Mouse (Mus musculus): ENCODE measurements around the gene Ring1. TPM values are rescaled to one million over a fixed set of nuclear protein-coding genes. Genes with fewer than 3 reads are reported as not detected.
A peak's percentile ranks its signal among the peaks of the same experiment; 100 is the strongest.

Gene Ring1
- polyA plus RNA-seq, 1 experiment from 2014 or later = 14.9 TPM

- Histone ChIP-seq H3K27me3 (replicated peaks) (peaks cover 43% of the 10 kb centered on the region), H3K4me2 (no peak overlapping the region), H3K9ac (no peak overlapping the region), H3K27ac (ENCODE audit: poor library complexity, severe bottlenecking) (no peak overlapping the region), H3K4me1 (replicated peaks) (peaks cover 40% of the 10 kb centered on the region), H3K4me3 (no peak overlapping the region), H3K9me3 (replicated peaks) (no peaks in the 10 kb centered on the region), H3K36me3 (peaks cover 42% of the 10 kb centered on the region)
- no peak for ATAC-seq (ENCODE audit: insufficient number of reproducible peaks, low FRiP score)
- WGBS = 76% methylated on average over 10 of the region's 10 CpGs
Observed at GRCm38 (mm10) chr17:34036647-34037046, 12.2 kb upstream of the Ring1 start.

GRCm38 (mm10) chr17:34035517-34035916 lies 11.0 kb upstream of the Ring1 start:
- H3K9me3 ChIP-seq (replicated peaks) = no peaks in the 10 kb centered on the region
- peaks cover 43% of the 10 kb centered on the region for H3K4me1 ChIP-seq (replicated peaks)
- H3K9ac ChIP-seq = no peak overlapping the region
- ATAC-seq (ENCODE audit: insufficient number of reproducible peaks, low FRiP score) = no peak
- peaks cover 42% of the 10 kb centered on the region for H3K36me3 ChIP-seq
- WGBS = 86% methylated on average over 9 of the region's 9 CpGs
- H3K4me3 ChIP-seq = no peak overlapping the region
- H3K27me3 ChIP-seq (replicated peaks) = peaks cover 31% of the 10 kb centered on the region
- no peak overlapping the region for H3K27ac ChIP-seq (ENCODE audit: poor library complexity, severe bottlenecking)
- H3K4me2 ChIP-seq = no peak overlapping the region

GRCm38 (mm10) chr17:34034064-34034463 lies 9.6 kb upstream of the Ring1 start:
- H3K4me3 ChIP-seq = no peak overlapping the region
- H3K27ac ChIP-seq (ENCODE audit: poor library complexity, severe bottlenecking) = no peak overlapping the region
- 70% methylated on average over 10 of the region's 10 CpGs for WGBS
- H3K9ac ChIP-seq = no peak overlapping the region
- no peak for ATAC-seq (ENCODE audit: insufficient number of reproducible peaks, low FRiP score)
- H3K9me3 ChIP-seq (replicated peaks) = no peaks in the 10 kb centered on the region
- peaks cover 18% of the 10 kb centered on the region for H3K27me3 ChIP-seq (replicated peaks)
- peaks cover 55% of the 10 kb centered on the region for H3K36me3 ChIP-seq
- H3K4me1 ChIP-seq (replicated peaks) = peaks cover 45% of the 10 kb centered on the region
- H3K4me2 ChIP-seq = no peak overlapping the region

GRCm38 (mm10) chr17:34033441-34033840 lies 9.0 kb upstream of the Ring1 start:
- Histone ChIP-seq H3K27ac (ENCODE audit: poor library complexity, severe bottlenecking) (no peak overlapping the region), H3K9ac (no peak overlapping the region), H3K4me1 (replicated peaks) (peaks cover 45% of the 10 kb centered on the region), H3K4me2 (peak overlapping the region; percentile 92), H3K27me3 (replicated peaks) (peaks cover 14% of the 10 kb centered on the region), H3K4me3 (peak overlapping the region; percentile 92; the same call in 1 of the 2 replicates), H3K36me3 (peaks cover 61% of the 10 kb centered on the region), H3K9me3 (replicated peaks) (no peaks in the 10 kb centered on the region)
- 88% methylated on average over 9 of the region's 9 CpGs for WGBS
- ATAC-seq (ENCODE audit: insufficient number of reproducible peaks, low FRiP score) = no peak

- no peak for ATAC-seq (ENCODE audit: insufficient number of reproducible peaks, low FRiP score)
- Histone ChIP-seq H3K27ac (ENCODE audit: poor library complexity, severe bottlenecking) (peak overlapping the region; percentile 94; the same call in 1 of the 2 replicates), H3K4me3 (peak overlapping the region; percentile 92), H3K36me3 (peaks cover 61% of the 10 kb centered on the region), H3K27me3 (replicated peaks) (peaks cover 7% of the 10 kb centered on the region), H3K4me2 (peak overlapping the region; percentile 92), H3K9me3 (replicated peaks) (no peaks in the 10 kb centered on the region), H3K4me1 (replicated peaks) (peaks cover 46% of the 10 kb centered on the region), H3K9ac (peak overlapping the region; percentile 94)
- 50% methylated on average over 9 of the region's 9 CpGs for WGBS
Observed at GRCm38 (mm10) chr17:34032806-34033205, 8.3 kb upstream of the Ring1 start.

GRCm38 (mm10) chr17:34032174-34032632 lies 7.7 kb upstream of the Ring1 start:
- Histone ChIP-seq H3K9me3 (replicated peaks) (no peaks in the 10 kb centered on the region), H3K4me2 (peak overlapping the region; percentile 92), H3K27ac (ENCODE audit: poor library complexity, severe bottlenecking) (peak overlapping the region; percentile 94), H3K9ac (peak overlapping the region; percentile 94), H3K36me3 (peaks cover 55% of the 10 kb centered on the region), H3K4me1 (replicated peaks) (peaks cover 48% of the 10 kb centered on the region), H3K27me3 (replicated peaks) (peaks cover 1% of the 10 kb centered on the region; the same call in 1 of the 2 replicates), H3K4me3 (peak overlapping the region; percentile 92)
- under 1% methylated on average over 47 of the region's 48 CpGs for WGBS
- ATAC-seq (ENCODE audit: insufficient number of reproducible peaks, low FRiP score) = peak; percentile 44

- peak; percentile 83 for ATAC-seq (ENCODE audit: insufficient number of reproducible peaks, low FRiP score)
- Histone ChIP-seq H3K4me1 (replicated peaks) (peaks cover 54% of the 10 kb centered on the region), H3K9ac (peak within 1 kb of the TSS; percentile 94), H3K27me3 (replicated peaks) (no peaks in the 10 kb centered on the region), H3K9me3 (replicated peaks) (no peaks in the 10 kb centered on the region), H3K36me3 (peaks cover 49% of the 10 kb centered on the region), H3K4me3 (peak within 1 kb of the TSS; percentile 92), H3K4me2 (peak within 1 kb of the TSS; percentile 92), H3K27ac (ENCODE audit: poor library complexity, severe bottlenecking) (peak within 1 kb of the TSS; percentile 94)
- under 1% methylated on average over 77 of the region's 88 CpGs for whole genome bisulfite sequencing
Observed at GRCm38 (mm10) chr17:34031465-34032173, 7.1 kb upstream of the Ring1 start, which contains the start of the genes Slc39a7 and Rxrb. TSS of gene Slc39a7 (minus strand) at chr17:34031682. TSS of gene Rxrb (plus strand) at chr17:34031812.

GRCm38 (mm10) chr17:34030861-34031326 lies 6.4 kb upstream of the Ring1 start:
- WGBS = 5% methylated on average over 20 of the region's 20 CpGs
- no peaks in the 10 kb centered on the region for H3K27me3 ChIP-seq (replicated peaks)
- H3K9ac ChIP-seq = peak overlapping the region; percentile 94
- H3K9me3 ChIP-seq (replicated peaks) = no peaks in the 10 kb centered on the region
- ATAC-seq (ENCODE audit: insufficient number of reproducible peaks, low FRiP score) = peak; percentile 1; the same call in 1 of the 2 replicates
- peaks cover 42% of the 10 kb centered on the region for H3K36me3 ChIP-seq
- H3K4me1 ChIP-seq (replicated peaks) = peaks cover 61% of the 10 kb centered on the region
- peak overlapping the region; percentile 94 for H3K27ac ChIP-seq (ENCODE audit: poor library complexity, severe bottlenecking)
- H3K4me3 ChIP-seq = peak overlapping the region; percentile 92
- peak overlapping the region; percentile 92 for H3K4me2 ChIP-seq

GRCm38 (mm10) chr17:34029890-34030595 lies 5.6 kb upstream of the Ring1 start:
- WGBS = 76% methylated on average over 21 of the region's 21 CpGs
- Histone ChIP-seq H3K4me3 (peak overlapping the region; percentile 92), H3K36me3 (peaks cover 33% of the 10 kb centered on the region), H3K9ac (peak overlapping the region; percentile 94), H3K9me3 (replicated peaks) (no peaks in the 10 kb centered on the region), H3K4me2 (peak overlapping the region; percentile 92), H3K27me3 (replicated peaks) (no peaks in the 10 kb centered on the region), H3K4me1 (replicated peaks) (peaks cover 70% of the 10 kb centered on the region), H3K27ac (ENCODE audit: poor library complexity, severe bottlenecking) (peak overlapping the region; percentile 17; the same call in 1 of the 2 replicates)
- ATAC-seq (ENCODE audit: insufficient number of reproducible peaks, low FRiP score) = no peak

GRCm38 (mm10) chr17:34029150-34029889 lies 4.8 kb upstream of the Ring1 start:
- H3K9me3 ChIP-seq (replicated peaks) = no peaks in the 10 kb centered on the region
- peak overlapping the region; percentile 92 for H3K4me3 ChIP-seq
- WGBS = 86% methylated on average over 18 of the region's 18 CpGs
- H3K4me2 ChIP-seq = peak overlapping the region; percentile 92
- no peaks in the 10 kb centered on the region for H3K27me3 ChIP-seq (replicated peaks)
- peaks cover 28% of the 10 kb centered on the region for H3K36me3 ChIP-seq
- H3K27ac ChIP-seq (ENCODE audit: poor library complexity, severe bottlenecking) = no peak overlapping the region
- no peak for ATAC-seq (ENCODE audit: insufficient number of reproducible peaks, low FRiP score)
- H3K4me1 ChIP-seq (replicated peaks) = peaks cover 70% of the 10 kb centered on the region
- H3K9ac ChIP-seq = peak overlapping the region; percentile 94
